Mouse (Mus musculus) cerebellum, postnatal 4 days (tissue): ENCODE measurements at regions not wholly inside any gene's neighbourhood (a gene's known extent, or its start where the extent isn't known, plus 50 kb on each side); places are given as distances from the start of the nearest gene placed in this dataset.

ENCODE experiments used
- DNase-seq, 2 experiments: peaks; one replicate each; pipeline ENCODE4 v3.0.0; 2022; ENCODE audit warnings: low spot score in 2 of 2, mixed read lengths in 1 of 2

- DNase-seq: peak in 1 of 2 experiments; percentile 20
Measured at GRCm38 (mm10) chr13:40480830-40481229, 119.6 kb upstream of the Ofcc1 start.

DNA sequence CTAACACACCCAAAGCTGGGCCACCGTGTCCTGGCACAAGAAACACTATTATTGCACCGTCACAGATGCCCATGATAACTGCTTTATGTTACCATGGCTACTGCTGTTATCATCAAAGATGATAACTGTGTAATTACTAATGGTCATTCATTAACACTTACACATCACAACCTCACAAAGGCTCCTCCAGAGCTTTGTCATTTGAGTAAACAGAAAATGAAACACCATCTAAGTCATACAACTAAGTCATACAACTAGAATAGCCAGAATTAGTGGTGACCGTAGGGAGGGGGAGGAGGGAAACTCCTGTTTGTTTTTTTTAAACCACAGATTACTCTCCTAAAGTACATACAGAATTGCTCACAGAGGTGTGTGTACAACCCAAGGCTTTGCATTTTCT lies 111.4 kb upstream of the Ofcc1 start:
- DNase-seq: no peak

DNA sequence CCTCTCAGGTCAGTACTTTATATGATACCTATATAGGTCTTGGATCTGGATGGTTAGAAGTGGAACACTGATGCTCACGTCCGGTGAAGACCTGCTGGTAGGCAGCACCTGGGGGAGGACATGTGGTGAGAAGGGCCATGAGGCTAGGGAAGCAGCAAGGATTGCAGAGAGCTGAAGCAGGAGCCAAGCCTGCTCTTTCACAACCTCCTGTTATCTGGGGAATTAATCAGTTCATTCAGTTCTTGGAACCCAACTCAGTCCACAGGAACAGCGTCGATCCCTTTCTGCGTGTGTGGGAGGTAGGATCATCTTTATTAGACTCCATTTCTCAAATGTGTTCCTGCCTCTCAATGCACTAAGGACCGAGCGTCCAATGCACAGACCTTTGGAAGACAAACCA lies 107.9 kb upstream of the Ofcc1 start:
- no peak for DNase-seq

DNA sequence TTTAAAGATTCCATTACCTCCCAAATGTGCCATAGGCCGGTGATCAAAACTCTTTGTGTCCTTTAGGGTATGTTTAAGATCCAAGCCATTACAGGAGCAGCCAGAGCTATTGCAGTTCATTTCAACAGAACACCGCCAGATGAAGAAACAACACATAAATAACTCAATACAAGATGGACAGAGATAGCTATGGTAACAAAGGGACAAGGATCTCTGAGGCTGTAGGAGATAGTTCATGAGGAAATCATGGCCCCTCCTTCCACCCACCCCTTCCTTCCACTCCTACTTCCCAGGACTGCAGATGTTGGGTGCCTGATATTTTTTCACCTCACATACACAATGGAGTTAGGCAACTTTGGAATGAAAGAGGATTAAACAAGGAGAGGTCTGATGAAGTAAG lies 92.1 kb upstream of the Ofcc1 start:
- DNase-seq: no peak

GRCm38 (mm10) chr13:40429831-40430230 lies 68.6 kb upstream of the Ofcc1 start:
- peak in 1 of 2 experiments; percentile 3 for DNase-seq

GRCm38 (mm10) chr13:40423051-40423450 lies 61.8 kb upstream of the Ofcc1 start:
- DNase-seq: no peak

DNA sequence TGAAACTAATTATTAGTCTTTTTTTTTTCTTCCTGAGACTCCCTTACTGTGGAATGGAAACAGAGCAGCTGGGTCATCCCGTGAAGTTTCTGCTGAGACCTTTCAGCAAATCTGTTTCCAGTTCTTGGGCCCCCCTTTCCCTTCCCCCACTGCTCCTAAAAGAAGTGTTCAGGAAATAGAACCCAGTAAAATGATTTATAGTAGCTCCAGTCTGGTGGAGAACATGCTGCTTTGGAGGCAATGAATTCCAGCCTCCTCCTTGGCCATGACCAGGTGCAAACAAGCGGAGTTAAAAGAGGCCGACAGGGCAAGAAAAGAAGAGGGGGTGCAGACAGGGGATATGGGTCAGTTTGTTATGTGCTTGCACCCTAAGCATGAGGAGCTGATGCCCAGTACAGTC lies 56.6 kb upstream of the Ofcc1 start:
- DNase-seq: no peak

DNA sequence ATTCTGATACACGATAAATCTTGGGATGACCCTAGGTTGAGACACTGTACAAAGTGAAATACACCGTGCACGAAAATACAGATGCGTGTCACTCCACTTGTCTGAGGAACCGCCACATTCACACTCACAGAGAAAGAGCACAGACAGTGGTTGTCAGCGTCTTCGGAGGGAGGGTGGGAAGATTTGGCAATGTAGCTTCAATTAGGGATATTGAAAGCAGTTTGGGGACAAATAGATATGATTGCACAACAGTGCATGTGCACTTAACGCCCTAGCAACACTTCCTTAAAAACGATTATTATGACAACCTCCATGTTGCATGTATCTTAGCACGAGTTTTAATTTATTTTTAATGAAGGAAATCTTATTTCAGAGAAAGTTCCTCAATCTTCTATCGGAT lies 51.8 kb upstream of the Ofcc1 start:
- DNase-seq: no peak
